Mouse (Mus musculus): Measurements from ENCODE around the gene Dop1a. TPM values are rescaled to one million over a fixed set of nuclear protein-coding genes. Genes with fewer than 3 reads are reported as not detected.
"Not testable (repeated sequence)": the region's sequence is repeated elsewhere in the genome, so short reads cannot be mapped to it uniquely, and the experiment has no call there.

Dop1a gene
- polyA plus RNA-seq, 1 experiment from 2014 or later = 71.6 TPM

GRCm38 (mm10) chr9:86583740-86584139 lies 116.8 kb downstream of the Dop1a start:
- Histone ChIP-seq H3K4me1 (ENCODE audit: control insufficient read depth, insufficient read depth, low read length) (no peaks in the 10 kb centered on the region), H3K36me3 (ENCODE audit: control insufficient read depth, insufficient read depth, low read length) (no peaks in the 10 kb centered on the region), H3K27ac (ENCODE audit: low read depth, low read length) (no peak overlapping the region), H3K27me3 (ENCODE audit: control insufficient read depth, insufficient read depth, low read length) (no peaks in the 10 kb centered on the region), H3K9ac (replicated peaks; ENCODE audit: low read depth, low read length) (no peak overlapping the region), H3K9me3 (ENCODE audit: control insufficient read depth, low read length) (no peaks in the 10 kb centered on the region), H3K4me2 (ENCODE audit: low read depth, low read length) (no peak overlapping the region), H3K4me3 (ENCODE audit: low read depth, low read length) (no peak overlapping the region)
- WGBS = 49% methylated on average over 3 of the region's 3 CpGs
- peak; percentile 76 for ATAC-seq (ENCODE audit: low read depth)

DNA sequence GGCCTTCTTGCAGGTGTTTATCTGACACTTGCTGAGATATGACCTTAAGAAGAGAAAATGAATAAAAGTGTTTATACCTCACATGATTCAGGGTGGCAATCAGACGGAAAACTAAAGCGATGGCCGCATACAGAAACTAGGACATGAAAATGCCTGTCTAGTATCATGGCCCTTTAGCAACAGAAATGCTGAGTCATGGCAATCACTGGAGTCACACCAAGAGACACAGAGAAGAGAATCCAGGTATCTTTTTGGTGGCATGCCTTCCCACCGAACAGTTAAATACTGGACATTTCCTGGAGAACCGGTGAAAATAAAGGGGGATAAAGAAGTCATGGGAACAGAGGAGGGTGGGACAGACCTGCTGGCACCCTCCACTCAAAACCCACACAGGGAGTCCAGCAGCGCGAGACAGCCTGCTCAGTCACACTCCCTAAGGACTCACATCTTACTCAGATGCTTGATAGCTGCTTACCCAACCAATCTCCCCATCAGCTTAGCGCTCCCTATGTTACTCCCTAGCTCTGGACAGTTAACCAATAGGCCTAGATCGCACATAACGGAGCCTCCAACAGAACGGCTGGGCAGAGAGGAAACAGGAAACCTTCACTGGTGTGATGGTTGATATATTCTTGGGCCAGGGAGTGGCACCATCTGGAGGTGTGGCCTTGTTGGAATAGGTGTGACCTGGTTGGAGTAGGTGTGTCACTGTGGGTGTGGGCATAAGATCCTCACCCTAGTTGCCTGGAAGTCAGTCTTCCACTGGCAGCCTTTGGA lies 120.3 kb downstream of the Dop1a start:
- H3K27ac ChIP-seq (ENCODE audit: low read depth, low read length) = no peak overlapping the region
- no peaks in the 10 kb centered on the region for H3K9me3 ChIP-seq (ENCODE audit: control insufficient read depth, low read length)
- H3K4me1 ChIP-seq (ENCODE audit: control insufficient read depth, insufficient read depth, low read length) = no peaks in the 10 kb centered on the region
- no peak for ATAC-seq (ENCODE audit: low read depth)
- no peaks in the 10 kb centered on the region for H3K27me3 ChIP-seq (ENCODE audit: control insufficient read depth, insufficient read depth, low read length)
- no peaks in the 10 kb centered on the region for H3K36me3 ChIP-seq (ENCODE audit: control insufficient read depth, insufficient read depth, low read length)
- no peak overlapping the region for H3K9ac ChIP-seq (replicated peaks; ENCODE audit: low read depth, low read length)
- no peak overlapping the region for H3K4me3 ChIP-seq (ENCODE audit: low read depth, low read length)
- 96% methylated on average over 11 of the region's 11 CpGs for WGBS
- no peak overlapping the region for H3K4me2 ChIP-seq (ENCODE audit: low read depth, low read length)

DNA sequence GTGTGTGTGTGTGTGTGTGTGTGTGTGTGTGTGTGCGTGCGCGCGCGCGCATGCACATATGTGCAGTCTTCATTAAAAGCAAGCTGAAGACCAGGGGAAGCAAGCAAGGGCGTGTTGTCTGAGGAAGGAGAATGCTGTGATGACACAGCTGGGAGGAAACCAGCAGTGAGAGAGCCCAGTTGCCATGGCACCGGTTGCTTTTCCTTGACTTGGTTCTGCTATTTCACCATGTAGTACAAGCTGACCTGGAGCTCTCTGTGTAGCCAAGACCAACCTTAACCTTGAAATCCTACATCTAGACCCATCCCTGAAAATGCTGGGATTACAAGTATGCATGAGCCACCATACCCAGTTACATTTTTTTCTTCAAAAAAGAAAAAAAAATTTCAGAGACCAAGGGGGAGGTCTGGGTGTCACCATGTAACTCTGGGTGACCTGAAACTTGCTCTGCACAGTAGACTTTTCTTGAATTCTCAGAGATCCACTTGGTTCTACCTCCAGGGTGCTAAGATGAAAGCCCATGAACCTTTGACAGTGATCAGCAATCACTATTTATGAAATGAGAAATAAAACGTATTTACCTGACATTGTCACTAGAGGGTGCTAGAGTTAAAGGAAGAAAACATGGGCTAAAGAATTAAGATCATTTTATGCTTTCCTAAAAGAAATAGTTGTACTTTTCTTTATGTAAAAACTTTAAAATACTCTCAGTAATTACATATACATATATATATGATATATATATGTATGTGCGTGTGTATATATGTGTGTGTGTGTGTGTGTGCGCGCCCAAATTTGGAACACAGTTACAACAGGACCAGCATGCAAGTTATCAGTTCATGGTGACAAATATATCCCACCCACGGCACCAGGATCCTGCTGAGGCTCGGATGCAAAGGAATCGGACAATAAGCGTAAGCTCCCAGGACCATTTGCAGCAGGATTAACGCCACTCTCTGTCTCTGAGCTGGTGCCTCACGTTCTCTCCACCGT lies 126.0 kb downstream of the Dop1a start:
- no peaks in the 10 kb centered on the region for H3K27me3 ChIP-seq (ENCODE audit: control insufficient read depth, insufficient read depth, low read length)
- H3K36me3 ChIP-seq (ENCODE audit: control insufficient read depth, insufficient read depth, low read length) = no peaks in the 10 kb centered on the region
- no peak overlapping the region for H3K4me3 ChIP-seq (ENCODE audit: low read depth, low read length)
- ATAC-seq (ENCODE audit: low read depth) = peak; percentile 47
- H3K4me1 ChIP-seq (ENCODE audit: control insufficient read depth, insufficient read depth, low read length) = no peaks in the 10 kb centered on the region
- no peak overlapping the region for H3K4me2 ChIP-seq (ENCODE audit: low read depth, low read length)
- no peak overlapping the region for H3K27ac ChIP-seq (ENCODE audit: low read depth, low read length)
- 81% methylated on average over 19 of the region's 19 CpGs for WGBS
- no peak overlapping the region for H3K9ac ChIP-seq (replicated peaks; ENCODE audit: low read depth, low read length)
- no peaks in the 10 kb centered on the region for H3K9me3 ChIP-seq (ENCODE audit: control insufficient read depth, low read length)

DNA sequence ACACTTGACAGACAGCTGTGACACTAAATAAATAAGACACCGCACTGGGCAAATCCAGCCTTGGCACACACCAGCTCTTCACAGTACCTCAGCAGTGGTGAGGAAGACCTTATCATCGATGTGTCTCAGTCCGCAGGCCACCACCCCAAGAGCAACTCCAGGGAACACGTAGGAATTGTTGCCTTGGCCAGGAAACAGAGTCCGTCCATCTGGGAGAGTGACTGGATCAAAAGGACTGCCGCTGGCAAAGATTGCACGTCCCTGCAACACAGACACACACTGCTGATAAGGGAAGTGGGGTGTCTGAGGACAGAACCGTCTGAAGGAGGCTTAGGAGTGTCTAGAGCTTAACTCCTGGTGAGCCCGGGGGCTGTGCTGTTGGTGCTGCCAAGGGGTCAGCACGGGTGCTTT lies 127.4 kb downstream of the Dop1a start:
- not testable (repeated sequence) for H3K4me1 ChIP-seq (ENCODE audit: control insufficient read depth, insufficient read depth, low read length); H3K4me3 ChIP-seq (ENCODE audit: low read depth, low read length); H3K9ac ChIP-seq (replicated peaks; ENCODE audit: low read depth, low read length); H3K27ac ChIP-seq (ENCODE audit: low read depth, low read length); H3K4me2 ChIP-seq (ENCODE audit: low read depth, low read length); ATAC-seq (ENCODE audit: low read depth); H3K36me3 ChIP-seq (ENCODE audit: control insufficient read depth, insufficient read depth, low read length); H3K27me3 ChIP-seq (ENCODE audit: control insufficient read depth, insufficient read depth, low read length); H3K9me3 ChIP-seq (ENCODE audit: control insufficient read depth, low read length)
- WGBS = 77% methylated on average over 10 of the region's 10 CpGs

GRCm38 (mm10) chr9:86596983-86597382 lies 130.0 kb downstream of the Dop1a start:
- not testable (repeated sequence) for H3K27ac ChIP-seq (ENCODE audit: low read depth, low read length); H3K4me3 ChIP-seq (ENCODE audit: low read depth, low read length); H3K36me3 ChIP-seq (ENCODE audit: control insufficient read depth, insufficient read depth, low read length); H3K4me2 ChIP-seq (ENCODE audit: low read depth, low read length); H3K4me1 ChIP-seq (ENCODE audit: control insufficient read depth, insufficient read depth, low read length); H3K9me3 ChIP-seq (ENCODE audit: control insufficient read depth, low read length); H3K27me3 ChIP-seq (ENCODE audit: control insufficient read depth, insufficient read depth, low read length); H3K9ac ChIP-seq (replicated peaks; ENCODE audit: low read depth, low read length); ATAC-seq (ENCODE audit: low read depth)

- Histone ChIP-seq H3K4me2 (ENCODE audit: low read depth, low read length) (no peak overlapping the region), H3K9me3 (ENCODE audit: control insufficient read depth, low read length) (no peaks in the 10 kb centered on the region), H3K4me1 (ENCODE audit: control insufficient read depth, insufficient read depth, low read length) (no peaks in the 10 kb centered on the region), H3K27ac (ENCODE audit: low read depth, low read length) (no peak overlapping the region), H3K9ac (replicated peaks; ENCODE audit: low read depth, low read length) (no peak overlapping the region), H3K4me3 (ENCODE audit: low read depth, low read length) (no peak overlapping the region), H3K27me3 (ENCODE audit: control insufficient read depth, insufficient read depth, low read length) (no peaks in the 10 kb centered on the region), H3K36me3 (ENCODE audit: control insufficient read depth, insufficient read depth, low read length) (no peaks in the 10 kb centered on the region)
- ATAC-seq (ENCODE audit: low read depth) = no peak
- WGBS = 68% methylated on average over 8 of the region's 8 CpGs
Measured at GRCm38 (mm10) chr9:86599723-86600303, 132.9 kb downstream of the Dop1a start.

Other genes with a start within 250 kb of the Dop1a start
- gene Ube2cbp, start 2.2 kb upstream of the Dop1a start, polyA plus RNA-seq (2014; fragmentation: Nextera tagmentation; extraction: Ambion mirVana) = 8.9 and 9.5 TPM in 2 replicates
- 34.6 and 36.0 TPM in 2 replicates for gene Pgm3, start 104.7 kb downstream of the Dop1a start, polyA plus RNA-seq (2014; fragmentation: Nextera tagmentation; extraction: Ambion mirVana)
- gene Rwdd2a, start 104.8 kb downstream of the Dop1a start, polyA plus RNA-seq (2014; fragmentation: Nextera tagmentation; extraction: Ambion mirVana) = 27.1 and 37.9 TPM in 2 replicates
- gene Me1, start 228.8 kb downstream of the Dop1a start, polyA plus RNA-seq (2014; fragmentation: Nextera tagmentation; extraction: Ambion mirVana) = 49.0 and 53.0 TPM in 2 replicates